Mouse (Mus musculus) kidney, adult 2 months (tissue): ENCODE measurements at regions not wholly inside any gene's neighbourhood (a gene's known extent, or its start where the extent isn't known, plus 50 kb on each side); places are given as distances from the start of the nearest gene placed in this dataset.

Experiments
- CTCF ChIP-seq: fragments of 200-500 bp; conservative IDR thresholded peaks from 2 replicates; pipeline ENCODE4 v1.5.1; 2011; ENCODE audit warnings: low read depth, mild to moderate bottlenecking, control low read depth, low read length, moderate library complexity, mixed read lengths; ENCODE audit not compliant: insufficient read depth, insufficient read length
- POLR2A ChIP-seq: fragments of 200-500 bp; IDR thresholded peaks from one replicate; pipeline ENCODE4 v1.6.1; 2011; ENCODE audit warnings: low read depth, low read length, control low read depth

DNA sequence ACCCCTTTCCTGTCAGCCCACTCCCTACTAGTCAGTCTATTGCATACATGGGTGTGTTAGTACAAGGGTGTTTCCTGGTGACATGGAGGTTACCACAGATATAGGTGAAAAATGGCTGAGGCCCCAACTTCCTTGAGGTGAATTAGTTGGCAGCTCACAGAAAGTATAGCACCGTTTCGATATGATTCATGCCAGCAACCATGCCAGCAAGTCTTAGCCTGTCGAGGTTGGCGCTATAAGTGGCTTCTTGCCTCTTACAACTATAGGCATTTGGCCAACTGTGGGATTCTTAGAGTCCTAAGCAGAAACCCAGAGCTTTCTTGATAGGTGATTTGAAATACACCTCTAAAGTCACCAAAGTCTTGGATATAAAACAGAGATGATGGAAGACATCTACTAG is 85.3 kb upstream of the Hs3st1 start:
- TF ChIP-seq POLR2A (no peak), CTCF (no peak)
